Mouse (Mus musculus) cerebellum, adult (tissue): ENCODE data around the gene Abracl.

Source experiments
- ATAC-seq: cut with Nextera tagmentation; 2 replicates; pipeline ENCODE4 v1.9.2; 2017; ENCODE audit warnings: mild to moderate bottlenecking, moderate library complexity, mixed read lengths; ENCODE audit not compliant: insufficient number of reproducible peaks, low FRiP score, low TSS enrichment

Gene Abracl

DNA sequence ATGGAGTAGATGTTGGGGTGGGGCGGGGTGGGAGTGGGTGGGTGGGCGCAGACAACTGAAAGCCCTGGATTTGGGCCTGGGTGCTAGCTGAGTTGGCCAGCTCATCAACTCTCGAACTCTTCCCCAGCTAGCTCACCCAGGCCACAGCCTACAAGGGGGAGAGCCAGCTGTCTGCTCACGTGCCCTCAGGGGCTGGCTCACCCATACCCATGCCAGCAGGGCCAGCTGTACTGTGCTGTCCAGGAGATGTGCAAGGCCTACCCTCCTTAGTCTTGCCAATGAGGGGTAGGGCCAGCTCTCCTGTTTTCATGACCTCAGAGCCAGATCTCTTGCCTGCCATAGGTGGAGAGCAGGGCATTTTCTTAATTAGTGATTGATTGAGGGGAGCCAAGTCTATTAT, 11.3 kb upstream of the Abracl start:
- no peak for ATAC-seq

GRCm38 (mm10) chr10:18022312-18022711, 776 bp downstream of the Abracl start:
- ATAC-seq, result peak; percentile 59

DNA sequence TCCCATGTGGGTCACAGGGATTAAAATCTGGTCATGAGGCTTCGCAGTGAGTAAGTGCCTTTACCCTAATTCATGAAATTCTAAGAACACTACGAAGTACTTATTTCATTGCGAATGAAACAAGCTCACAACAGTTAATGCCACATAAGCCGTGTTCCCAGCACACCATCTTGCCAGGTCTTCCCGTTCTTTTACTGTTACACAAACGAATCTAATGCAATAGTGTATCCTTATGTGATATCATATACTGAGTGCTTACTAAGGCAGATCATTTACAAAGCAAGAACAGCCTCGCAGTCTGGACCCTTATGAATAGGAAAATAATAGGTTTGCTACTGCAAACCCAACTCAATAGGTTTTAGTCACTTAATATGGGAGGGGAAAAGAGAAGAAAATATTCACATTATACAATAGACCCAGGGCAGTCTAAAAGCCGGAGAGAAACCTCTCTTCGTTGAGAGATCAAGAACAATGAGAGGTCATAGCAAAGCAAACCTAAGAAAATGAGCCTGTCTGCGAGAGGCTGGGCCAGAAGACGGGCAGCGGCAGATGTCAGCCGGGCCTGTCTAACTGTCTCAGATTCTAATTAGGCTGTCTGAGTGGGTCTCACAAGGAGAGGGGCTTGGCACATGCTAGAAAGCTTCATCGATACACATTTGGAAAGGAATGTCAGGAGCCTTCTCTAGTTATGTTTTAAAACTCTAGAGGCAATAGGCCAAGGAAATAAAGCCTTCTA, 1.3 kb downstream of the Abracl start:
- ATAC-seq, result no peak

- no peak for ATAC-seq
Measured at GRCm38 (mm10) chr10:18020846-18021245, 2.2 kb downstream of the Abracl start.

GRCm38 (mm10) chr10:18020443-18020842, 2.6 kb downstream of the Abracl start:
- ATAC-seq, result no peak

DNA sequence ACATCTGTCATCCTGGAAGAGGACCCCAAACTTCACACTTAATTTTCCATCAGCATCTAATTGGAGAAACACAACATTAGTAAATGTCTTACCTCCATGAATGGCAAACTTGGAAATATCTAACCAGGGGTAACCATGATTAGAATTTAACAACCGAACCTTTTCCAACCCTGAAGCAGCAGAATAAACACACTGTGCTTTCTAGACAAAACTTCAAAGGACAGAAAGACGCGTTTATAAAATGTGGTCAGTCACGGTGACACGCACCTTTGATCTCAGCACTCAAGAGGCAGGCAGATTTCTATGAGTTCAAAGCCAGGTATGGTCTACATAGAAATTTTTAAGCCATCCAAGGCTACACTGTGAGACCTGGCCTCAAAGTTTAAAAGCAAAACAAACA, 11.3 kb downstream of the Abracl start:
- ATAC-seq, result no peak

DNA sequence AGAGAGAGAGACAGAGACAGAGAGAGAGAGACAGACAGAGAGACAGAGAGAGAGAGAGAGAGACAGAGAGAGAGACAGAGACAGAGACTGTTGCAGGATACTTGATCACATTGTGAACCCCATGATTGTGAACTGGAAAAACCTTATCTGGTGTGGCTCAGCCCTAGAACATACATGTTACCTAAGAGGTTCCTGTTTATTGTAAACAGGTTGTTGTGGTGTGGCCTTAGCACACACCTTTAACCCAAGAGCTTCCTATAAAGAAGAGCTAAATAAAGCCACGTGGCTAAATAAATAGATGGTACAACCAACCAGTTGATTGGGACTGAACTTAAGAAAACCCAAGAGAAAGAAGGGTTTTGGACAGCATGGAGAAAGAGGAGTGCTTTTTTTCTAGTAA, 13.3 kb downstream of the Abracl start:
- no peak for ATAC-seq

DNA sequence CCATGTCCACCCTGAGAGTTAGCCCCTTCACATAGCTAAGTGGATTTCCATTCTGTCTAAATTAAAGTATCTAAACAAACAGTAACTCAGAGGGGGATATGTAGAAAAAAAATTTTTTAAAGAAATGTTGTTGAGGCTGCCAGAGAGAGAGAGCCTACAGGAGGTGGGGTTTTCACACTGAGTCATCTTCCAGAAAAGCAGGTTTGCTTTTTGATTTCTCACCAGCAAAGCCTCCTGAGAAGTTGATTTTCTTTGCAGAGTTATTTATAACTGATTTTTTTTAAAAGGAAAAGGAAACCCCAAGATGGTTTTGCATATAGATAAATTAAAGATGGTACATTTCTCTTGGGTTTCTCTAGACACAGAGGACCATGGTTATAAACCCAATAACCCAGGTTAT, 15.0 kb downstream of the Abracl start:
- no peak for ATAC-seq

DNA sequence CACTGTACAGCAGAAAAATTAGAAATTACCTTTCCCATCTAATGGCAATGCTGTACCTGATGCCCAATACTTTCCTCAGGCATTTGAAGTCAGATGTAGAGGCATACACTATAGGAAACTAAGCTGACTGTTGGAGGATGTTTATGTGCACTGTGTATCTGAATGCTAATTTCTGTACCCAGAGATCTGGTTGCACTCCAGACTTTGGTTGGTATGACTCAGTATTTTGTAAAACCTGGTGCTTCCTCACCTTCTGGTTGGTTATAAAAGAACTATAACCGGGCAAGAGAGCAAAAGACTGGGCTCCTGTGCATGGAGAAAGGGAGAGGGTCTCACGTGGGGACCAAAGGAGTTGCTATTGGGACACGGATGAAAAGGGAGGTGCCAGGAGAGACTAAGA, 15.8 kb downstream of the Abracl start:
- no peak for ATAC-seq

GRCm38 (mm10) chr10:18006756-18007155, 16.3 kb downstream of the Abracl start:
- ATAC-seq, result no peak

- ATAC-seq, result no peak
Measured at GRCm38 (mm10) chr10:18005136-18005955, 17.7 kb downstream of the Abracl start.

DNA sequence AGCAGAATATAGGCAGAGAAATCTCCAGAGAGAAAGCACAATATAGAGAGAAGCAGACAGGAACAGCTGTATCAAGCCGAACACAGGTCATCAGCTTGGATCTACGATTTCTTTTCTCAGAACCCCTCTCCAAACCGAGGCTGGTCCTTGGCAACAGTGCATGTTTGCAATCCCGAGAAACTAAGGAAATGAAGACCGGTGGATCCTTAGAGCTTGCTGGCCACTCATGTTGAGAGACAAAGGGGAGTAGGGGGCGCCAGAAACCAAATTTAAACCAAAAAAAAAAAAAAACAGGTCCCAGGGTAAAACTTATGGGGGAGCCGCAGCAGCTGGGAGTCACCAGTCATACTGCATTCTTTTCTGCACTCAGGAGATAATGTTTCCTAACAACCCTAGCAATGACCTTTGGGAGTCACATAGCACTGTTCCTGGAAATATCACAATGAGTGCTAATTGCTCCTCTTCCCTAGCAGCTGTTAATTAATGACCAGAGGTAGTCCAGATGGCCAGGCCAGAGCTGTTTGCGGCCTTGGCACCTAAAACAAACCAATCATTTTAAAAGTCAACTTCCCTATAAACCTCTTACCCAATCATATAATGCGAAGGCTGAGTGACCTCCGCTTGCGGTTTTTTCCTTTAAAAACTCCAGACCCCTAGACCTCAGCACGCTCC, 19.0 kb downstream of the Abracl start:
- no peak for ATAC-seq

- no peak for ATAC-seq
Measured at GRCm38 (mm10) chr10:17990576-17990975, 32.5 kb downstream of the Abracl start.

- no peak for ATAC-seq
Measured at GRCm38 (mm10) chr10:17989136-17989535, 34.0 kb downstream of the Abracl start.

GRCm38 (mm10) chr10:17987823-17988423, 35.2 kb downstream of the Abracl start:
- no peak for ATAC-seq

DNA sequence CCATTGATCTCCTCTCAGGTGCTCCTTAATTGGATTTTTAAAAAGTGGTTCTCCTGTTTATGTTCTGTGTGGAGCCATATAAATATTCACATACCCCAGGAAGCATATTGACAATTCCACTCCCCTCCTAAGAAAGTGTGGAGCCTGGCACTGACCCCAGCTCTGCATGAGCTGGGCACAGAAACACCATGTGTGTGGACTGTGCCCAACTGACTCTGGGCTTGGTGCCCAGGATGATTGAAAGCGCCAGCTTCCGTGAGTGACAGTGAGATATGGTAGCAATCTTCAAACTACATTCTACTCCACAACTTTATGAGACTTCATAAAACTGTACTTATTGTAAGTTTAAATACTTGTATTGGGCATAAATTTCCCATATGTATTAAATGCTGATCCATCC, 39.8 kb downstream of the Abracl start:
- peak; percentile 82 for ATAC-seq

GRCm38 (mm10) chr10:17966090-17966489, 57.0 kb downstream of the Abracl start:
- no peak for ATAC-seq
